Mouse (Mus musculus): Measurements from ENCODE around the gene P3h3. TPM values are rescaled to one million over a fixed set of nuclear protein-coding genes. Genes with fewer than 3 reads are reported as not detected.
"Not testable (repeated sequence)": the region's sequence is repeated elsewhere in the genome, so short reads cannot be mapped to it uniquely, and the experiment has no call there.

Gene P3h3
- polyA plus RNA-seq, 1 experiment from 2014 or later, result 28.1 TPM

GRCm38 (mm10) chr6:124805341-124806321, 51.9 kb downstream of the P3h3 start:
- H3K9me3 ChIP-seq (ENCODE audit: control insufficient read depth, low read length), result no peaks in the 10 kb centered on the region
- H3K4me2 ChIP-seq (ENCODE audit: low read length), result peak overlapping the region; percentile 89
- peaks cover 6% of the 10 kb centered on the region for H3K36me3 ChIP-seq (ENCODE audit: control insufficient read depth, insufficient read depth, low read length)
- WGBS, result 1% methylated on average over 34 of the region's 34 CpGs
- no peaks in the 10 kb centered on the region for H3K27me3 ChIP-seq (replicated peaks; ENCODE audit: control insufficient read depth, insufficient read depth, low read length)
- DNase-seq (ENCODE audit: low spot score), result peak; percentile 95
- peak overlapping the region; percentile 95 for H3K27ac ChIP-seq (ENCODE audit: low read depth)
- H3K4me1 ChIP-seq (replicated peaks; ENCODE audit: control insufficient read depth, insufficient read depth, low read length), result peaks cover 26% of the 10 kb centered on the region
- H3K4me3 ChIP-seq (ENCODE audit: low read depth, low read length), result peak overlapping the region; percentile 48
- H3K9ac ChIP-seq (ENCODE audit: low read length), result peak overlapping the region; percentile 59
- ATAC-seq (replicated peaks; ENCODE audit: low FRiP score, low TSS enrichment, low read depth), result peak; percentile 74

DNA sequence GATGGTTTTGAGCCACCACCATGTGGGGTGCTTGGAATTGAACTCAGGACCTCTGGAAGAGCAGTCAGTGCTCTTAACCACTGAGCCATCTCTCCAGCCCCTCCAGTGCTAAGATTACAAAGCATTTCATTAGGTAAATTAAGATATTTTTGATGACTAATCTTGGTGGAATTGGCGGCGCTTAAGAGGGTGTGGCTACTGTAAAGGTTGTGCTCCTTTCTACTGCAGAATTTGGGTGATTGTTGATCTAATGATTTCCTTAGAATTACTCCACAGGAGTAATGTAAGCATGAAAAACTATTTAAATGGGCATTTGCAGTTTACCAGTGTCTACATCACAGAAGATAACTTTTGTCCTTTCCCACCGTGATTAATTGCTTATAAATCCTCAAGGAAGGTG, 53.2 kb downstream of the P3h3 start:
- Histone ChIP-seq H3K27ac (ENCODE audit: low read depth) (no peak overlapping the region), H3K9me3 (ENCODE audit: control insufficient read depth, low read length) (no peaks in the 10 kb centered on the region), H3K27me3 (replicated peaks; ENCODE audit: control insufficient read depth, insufficient read depth, low read length) (no peaks in the 10 kb centered on the region), H3K4me3 (ENCODE audit: low read depth, low read length) (no peak overlapping the region), H3K4me2 (ENCODE audit: low read length) (no peak overlapping the region), H3K9ac (ENCODE audit: low read length) (no peak overlapping the region), H3K36me3 (ENCODE audit: control insufficient read depth, insufficient read depth, low read length) (no peaks in the 10 kb centered on the region), H3K4me1 (replicated peaks; ENCODE audit: control insufficient read depth, insufficient read depth, low read length) (peaks cover 15% of the 10 kb centered on the region)
- ATAC-seq (replicated peaks; ENCODE audit: low FRiP score, low TSS enrichment, low read depth) (no peak), DNase-seq (ENCODE audit: low spot score) (no peak)
- 87% methylated on average over 3 of the region's 3 CpGs for WGBS

DNA sequence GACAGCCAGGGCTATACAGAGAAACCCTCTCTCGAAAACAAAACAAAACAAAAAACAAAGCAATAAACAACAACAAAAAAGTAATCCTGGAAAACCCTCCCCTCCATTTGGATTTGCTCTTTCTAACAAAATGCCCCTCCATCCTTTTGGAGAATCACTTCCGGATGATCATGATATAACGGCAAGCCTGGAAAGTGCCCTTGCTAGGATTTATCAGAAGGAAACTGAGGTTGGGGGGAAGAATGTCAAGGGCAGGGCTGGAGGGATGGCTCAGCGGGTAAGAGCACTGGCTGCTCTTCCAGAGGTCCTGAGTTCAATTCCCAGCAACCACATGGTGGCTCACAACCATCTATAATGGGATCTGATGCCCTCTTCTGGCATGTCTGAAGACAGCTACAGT, 53.9 kb downstream of the P3h3 start:
- not testable (repeated sequence) for ATAC-seq (replicated peaks; ENCODE audit: low FRiP score, low TSS enrichment, low read depth); H3K27me3 ChIP-seq (replicated peaks; ENCODE audit: control insufficient read depth, insufficient read depth, low read length); H3K4me3 ChIP-seq (ENCODE audit: low read depth, low read length); H3K27ac ChIP-seq (ENCODE audit: low read depth); H3K9me3 ChIP-seq (ENCODE audit: control insufficient read depth, low read length); DNase-seq (ENCODE audit: low spot score); H3K9ac ChIP-seq (ENCODE audit: low read length); H3K36me3 ChIP-seq (ENCODE audit: control insufficient read depth, insufficient read depth, low read length); H3K4me2 ChIP-seq (ENCODE audit: low read length)
- H3K4me1 ChIP-seq (replicated peaks; ENCODE audit: control insufficient read depth, insufficient read depth, low read length), result peaks cover 15% of the 10 kb centered on the region
- WGBS, result 96% methylated on average over 4 of the region's 4 CpGs

- Histone ChIP-seq H3K9me3 (ENCODE audit: control insufficient read depth, low read length) (no peaks in the 10 kb centered on the region), H3K36me3 (ENCODE audit: control insufficient read depth, insufficient read depth, low read length) (no peaks in the 10 kb centered on the region), H3K27ac (ENCODE audit: low read depth) (no peak overlapping the region), H3K4me3 (ENCODE audit: low read depth, low read length) (no peak overlapping the region), H3K4me1 (replicated peaks; ENCODE audit: control insufficient read depth, insufficient read depth, low read length) (peaks cover 13% of the 10 kb centered on the region), H3K4me2 (ENCODE audit: low read length) (no peak overlapping the region), H3K27me3 (replicated peaks; ENCODE audit: control insufficient read depth, insufficient read depth, low read length) (no peaks in the 10 kb centered on the region), H3K9ac (ENCODE audit: low read length) (no peak overlapping the region)
- 82% methylated on average over 3 of the region's 3 CpGs for WGBS
- DNase-seq (ENCODE audit: low spot score) (no peak), ATAC-seq (replicated peaks; ENCODE audit: low FRiP score, low TSS enrichment, low read depth) (no peak)
These were observed 54.5 kb downstream of the P3h3 start for GRCm38 (mm10) chr6:124803061-124803460.

DNA sequence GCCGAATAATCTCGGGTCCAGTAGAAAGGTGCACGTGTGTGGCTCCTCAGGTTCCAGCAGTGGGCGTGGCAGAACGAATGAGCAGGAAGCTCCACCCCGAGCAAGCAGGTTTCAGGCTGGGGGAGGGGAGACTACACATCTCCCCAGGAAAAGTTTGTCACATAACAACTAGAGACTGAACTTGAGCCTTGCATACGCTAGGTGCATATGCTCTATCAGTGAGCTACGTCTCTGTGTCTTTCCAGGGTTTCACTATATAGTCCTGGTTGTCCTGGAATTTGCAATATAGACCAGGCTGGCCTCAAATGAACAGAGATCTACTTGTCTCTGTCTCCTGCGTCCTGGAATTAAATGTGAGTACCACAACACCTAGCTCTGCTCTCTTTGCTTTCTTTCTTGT, 55.2 kb downstream of the P3h3 start:
- H3K27me3 ChIP-seq (replicated peaks; ENCODE audit: control insufficient read depth, insufficient read depth, low read length); H3K9me3 ChIP-seq (ENCODE audit: control insufficient read depth, low read length); H3K4me3 ChIP-seq (ENCODE audit: low read depth, low read length); H3K36me3 ChIP-seq (ENCODE audit: control insufficient read depth, insufficient read depth, low read length); ATAC-seq (replicated peaks; ENCODE audit: low FRiP score, low TSS enrichment, low read depth); H3K9ac ChIP-seq (ENCODE audit: low read length); H3K27ac ChIP-seq (ENCODE audit: low read depth): not testable (repeated sequence)
- Histone ChIP-seq H3K4me1 (replicated peaks; ENCODE audit: control insufficient read depth, insufficient read depth, low read length) (peaks cover 12% of the 10 kb centered on the region), H3K4me2 (ENCODE audit: low read length) (peak overlapping the region; percentile 36)
- peak; percentile 64 for DNase-seq (ENCODE audit: low spot score)
- 16% methylated on average over 5 of the region's 9 CpGs for WGBS

GRCm38 (mm10) chr6:124796200-124796599, 61.4 kb downstream of the P3h3 start:
- WGBS, result 74% methylated on average over 2 of the region's 2 CpGs
- H3K9me3 ChIP-seq (ENCODE audit: control insufficient read depth, low read length), result no peaks in the 10 kb centered on the region

DNA sequence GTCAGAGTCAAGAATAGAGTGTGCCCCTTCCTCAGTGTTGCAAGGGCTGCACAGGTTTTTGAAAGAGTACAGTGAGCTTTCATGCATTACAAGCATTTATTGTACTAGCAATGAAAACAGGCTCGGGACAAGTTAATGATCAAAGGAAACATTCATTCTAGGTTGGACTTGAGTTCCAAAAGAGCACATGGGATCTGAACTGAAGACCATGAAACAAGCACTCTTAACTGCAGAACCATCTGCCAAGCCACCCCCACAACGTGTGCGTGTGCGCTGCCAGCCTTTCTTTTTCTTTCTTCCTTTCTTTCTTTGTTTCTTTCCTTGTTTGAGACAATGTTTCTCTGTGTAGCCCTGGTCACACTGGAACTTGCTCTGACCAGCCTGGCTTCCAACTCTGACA, 61.8 kb downstream of the P3h3 start:
- Histone ChIP-seq H3K36me3 (ENCODE audit: control insufficient read depth, insufficient read depth, low read length) (no peaks in the 10 kb centered on the region), H3K4me2 (ENCODE audit: low read length) (no peak overlapping the region), H3K27me3 (replicated peaks; ENCODE audit: control insufficient read depth, insufficient read depth, low read length) (no peaks in the 10 kb centered on the region), H3K9ac (ENCODE audit: low read length) (no peak overlapping the region), H3K27ac (ENCODE audit: low read depth) (no peak overlapping the region), H3K9me3 (ENCODE audit: control insufficient read depth, low read length) (no peaks in the 10 kb centered on the region), H3K4me3 (ENCODE audit: low read depth, low read length) (no peak overlapping the region), H3K4me1 (replicated peaks; ENCODE audit: control insufficient read depth, insufficient read depth, low read length) (no peaks in the 10 kb centered on the region)
- WGBS, result 83% methylated on average over 4 of the region's 4 CpGs
- ATAC-seq (replicated peaks; ENCODE audit: low FRiP score, low TSS enrichment, low read depth) (no peak), DNase-seq (ENCODE audit: low spot score) (no peak)

More at GRCm38 (mm10) chr6:124796200-124796599, 61.4 kb downstream of the P3h3 start:
- no peak overlapping the region for H3K9ac ChIP-seq (ENCODE audit: low read length)
- no peak overlapping the region for H3K27ac ChIP-seq (ENCODE audit: low read depth)
- no peaks in the 10 kb centered on the region for H3K36me3 ChIP-seq (ENCODE audit: control insufficient read depth, insufficient read depth, low read length)
- no peak for DNase-seq (ENCODE audit: low spot score)
- no peak overlapping the region for H3K4me3 ChIP-seq (ENCODE audit: low read depth, low read length)
- H3K4me2 ChIP-seq (ENCODE audit: low read length), result no peak overlapping the region
- H3K4me1 ChIP-seq (replicated peaks; ENCODE audit: control insufficient read depth, insufficient read depth, low read length), result no peaks in the 10 kb centered on the region
- ATAC-seq (replicated peaks; ENCODE audit: low FRiP score, low TSS enrichment, low read depth), result no peak
- no peaks in the 10 kb centered on the region for H3K27me3 ChIP-seq (replicated peaks; ENCODE audit: control insufficient read depth, insufficient read depth, low read length)

DNA sequence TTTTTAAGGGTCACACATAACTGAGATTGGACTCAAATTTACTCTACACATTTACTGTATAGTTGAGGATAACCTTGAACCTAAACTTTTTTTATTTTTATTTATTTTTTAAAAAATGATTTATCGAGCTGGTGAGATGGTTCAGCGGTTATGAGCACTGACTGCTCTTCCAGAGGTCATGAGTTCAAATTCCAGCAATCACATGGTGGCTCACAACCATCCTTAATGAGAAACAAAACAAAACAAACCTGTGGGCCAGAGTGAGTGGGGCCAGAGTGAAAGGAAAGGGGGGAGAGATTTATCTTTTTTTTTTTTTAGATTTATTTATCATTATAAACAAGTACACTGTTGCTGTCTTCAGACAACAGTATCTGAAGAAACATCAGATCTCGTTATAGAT, 65.6 kb downstream of the P3h3 start:
- Histone ChIP-seq H3K4me3 (ENCODE audit: low read depth, low read length) (no peak overlapping the region), H3K9me3 (ENCODE audit: control insufficient read depth, low read length) (no peaks in the 10 kb centered on the region), H3K9ac (ENCODE audit: low read length) (no peak overlapping the region), H3K4me1 (replicated peaks; ENCODE audit: control insufficient read depth, insufficient read depth, low read length) (no peaks in the 10 kb centered on the region), H3K4me2 (ENCODE audit: low read length) (no peak overlapping the region), H3K36me3 (ENCODE audit: control insufficient read depth, insufficient read depth, low read length) (no peaks in the 10 kb centered on the region), H3K27ac (ENCODE audit: low read depth) (no peak overlapping the region), H3K27me3 (replicated peaks; ENCODE audit: control insufficient read depth, insufficient read depth, low read length) (no peaks in the 10 kb centered on the region)
- ATAC-seq (replicated peaks; ENCODE audit: low FRiP score, low TSS enrichment, low read depth), result no peak
- WGBS, result 82% methylated on average over 3 of the region's 3 CpGs
- no peak for DNase-seq (ENCODE audit: low spot score)

All from intestine, embryonic 14.5 days (tissue).